Mouse (Mus musculus) testis, adult 2 months (tissue): ENCODE results near the gene Polr3h. TPM values are rescaled to one million over a fixed set of nuclear protein-coding genes. Genes with fewer than 3 reads are reported as not detected.

Experiments
- H3K27ac ChIP-seq: fragments of 200-500 bp; 2 replicates; pipeline ENCODE4 v1.5.1; 2012; ENCODE audit warnings: low read depth, low read length; ENCODE audit not compliant: control insufficient read depth, insufficient read depth
- H3K27me3 ChIP-seq: fragments of 200-500 bp; 2 replicates; pipeline ENCODE4 v1.6.1; 2012; ENCODE audit warnings: mild to moderate bottlenecking, low read length, moderate library complexity; ENCODE audit not compliant: control insufficient read depth, insufficient read depth
- H3K36me3 ChIP-seq: fragments of 200-500 bp; 2 replicates; pipeline ENCODE4 v1.6.1; 2012; ENCODE audit warnings: mild to moderate bottlenecking, low read length; ENCODE audit not compliant: control insufficient read depth, insufficient read depth
- H3K4me1 ChIP-seq: fragments of 200-500 bp; 2 replicates; pipeline ENCODE4 v1.6.1; 2012; ENCODE audit warnings: low read length; ENCODE audit not compliant: control insufficient read depth, insufficient read depth
- H3K4me3 ChIP-seq: fragments of 200-500 bp; 2 replicates; pipeline ENCODE4 v1.5.1; 2012; ENCODE audit warnings: low read depth, mild to moderate bottlenecking, low read length, moderate library complexity, mixed read lengths; ENCODE audit not compliant: control insufficient read depth
- CTCF ChIP-seq: fragments of 200-500 bp; IDR thresholded peaks from 2 replicates; pipeline ENCODE4 v1.5.1; 2012; ENCODE audit warnings: low read depth, mild to moderate bottlenecking, inconsistent platforms, low read length, moderate library complexity; ENCODE audit not compliant: control insufficient read depth, insufficient read depth, insufficient replicate concordance
- POLR2A ChIP-seq: fragments of 200-500 bp; IDR thresholded peaks from 2 replicates; pipeline ENCODE4 v1.6.1; 2012; ENCODE audit warnings: low read depth, mild to moderate bottlenecking, inconsistent platforms, low read length, moderate library complexity; ENCODE audit not compliant: control insufficient read depth
- polyA plus RNA-seq: library from polyadenylated mRNA; depleted of rRNA; stranded (reverse); fragments of >200 nt; gene quantifications from 2 replicates; pipeline ENCODE4 v1.2.3, GENCODE M21; 2012

Polr3h gene
- polyA plus RNA-seq, 1 experiment: 12.9 TPM

DNA sequence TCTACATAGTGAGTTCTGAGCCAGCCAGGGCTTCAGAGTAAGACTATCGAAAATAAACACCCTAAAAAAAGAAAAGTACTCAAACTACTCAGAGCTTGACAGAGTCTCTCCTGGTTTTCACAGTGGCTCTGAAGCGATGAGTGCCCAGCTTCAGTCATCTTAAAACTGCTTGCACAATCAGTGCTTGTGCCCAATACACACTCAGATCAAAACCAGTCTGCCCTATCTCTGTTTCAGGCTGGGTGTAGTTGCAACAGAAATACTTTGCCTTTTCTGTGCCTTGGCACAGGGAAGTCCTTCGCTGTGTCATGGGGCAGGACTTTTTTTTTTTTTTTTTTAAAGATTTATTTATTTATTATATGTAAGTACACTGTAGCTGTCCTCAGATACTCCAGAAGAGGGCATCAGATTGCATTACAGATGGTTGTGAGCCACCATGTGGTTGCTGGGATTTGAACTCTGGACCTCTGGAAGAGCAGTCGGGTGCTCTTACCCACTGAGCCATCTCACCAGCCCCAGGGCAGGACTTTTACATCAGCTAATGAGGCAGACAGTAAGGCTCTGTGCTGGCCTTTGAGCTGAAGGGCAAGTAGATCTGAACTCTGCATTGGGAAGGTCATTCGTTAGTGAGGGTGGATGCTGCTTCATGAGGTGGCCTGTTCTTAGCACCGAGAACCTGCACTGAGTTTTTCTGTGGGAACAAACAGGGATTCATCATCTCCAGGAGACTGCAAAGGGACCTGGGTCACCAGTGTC, 39.1 kb downstream of the Polr3h start:
- no peaks in the 10 kb centered on the region; the same call in 1 of the 2 replicates for H3K36me3 ChIP-seq
- TF ChIP-seq CTCF (no peak), POLR2A (no peak)
- H3K4me3 ChIP-seq: no peak overlapping the region
- no peaks in the 10 kb centered on the region for H3K4me1 ChIP-seq
- no peaks in the 10 kb centered on the region for H3K27me3 ChIP-seq
- no peak overlapping the region for H3K27ac ChIP-seq

DNA sequence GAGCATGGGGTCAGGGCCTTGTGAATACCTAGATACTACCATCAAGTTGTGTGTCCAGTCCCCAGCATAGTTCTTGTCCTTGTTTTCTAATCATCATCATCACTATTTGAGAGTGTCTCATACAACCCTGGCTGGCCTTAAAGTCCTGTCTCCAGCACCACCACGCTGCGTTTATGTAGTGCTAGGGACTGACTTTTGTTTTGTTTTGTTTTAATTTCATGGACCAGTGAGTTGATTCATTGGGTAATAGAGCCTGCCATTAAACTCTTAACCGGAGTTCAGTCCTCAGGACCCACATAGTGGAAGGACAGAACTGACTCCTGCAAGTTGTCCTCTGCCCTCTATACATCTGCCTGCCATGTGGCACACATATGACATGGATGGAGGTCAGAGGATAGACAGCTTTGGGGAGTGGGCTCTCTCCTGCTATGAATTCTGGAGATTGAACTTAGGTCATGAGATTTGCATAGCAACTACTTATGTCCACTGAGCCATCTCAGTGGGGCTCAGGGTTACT, 40.6 kb downstream of the Polr3h start:
- no peaks in the 10 kb centered on the region for H3K36me3 ChIP-seq
- no peaks in the 10 kb centered on the region for H3K27me3 ChIP-seq
- TF ChIP-seq POLR2A (no peak), CTCF (no peak)

DNA sequence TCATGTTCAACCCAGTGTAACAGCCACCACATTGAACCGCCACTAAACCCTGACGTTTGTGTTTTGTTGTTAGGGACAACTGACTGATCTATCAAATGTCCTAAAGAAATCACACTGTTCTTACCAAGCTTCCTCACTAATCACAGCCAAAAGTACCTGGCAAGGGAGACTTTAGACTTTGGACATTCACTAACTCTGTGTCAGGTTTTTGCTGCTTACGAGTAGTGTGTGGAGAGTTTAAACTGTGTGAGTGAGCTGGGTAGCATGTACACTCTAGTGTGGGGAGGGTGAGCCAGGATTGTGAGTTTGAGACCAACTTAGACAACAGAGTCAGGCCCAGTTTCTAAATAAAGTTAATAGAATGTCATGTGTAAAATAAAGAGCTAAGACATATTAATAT, 43.7 kb downstream of the Polr3h start:
- no peak overlapping the region for H3K27ac ChIP-seq
- TF ChIP-seq CTCF: no peak
- no peak for TF ChIP-seq POLR2A
- H3K4me1 ChIP-seq: peaks cover 4% of the 10 kb centered on the region; the same call in 1 of the 2 replicates
- H3K27me3 ChIP-seq: no peaks in the 10 kb centered on the region
- H3K36me3 ChIP-seq: no peaks in the 10 kb centered on the region
- H3K4me3 ChIP-seq: no peak overlapping the region

More for the DNA sequence above, 40.6 kb downstream of the Polr3h start:
- Histone ChIP-seq H3K27ac (no peak overlapping the region), H3K4me1 (peaks cover 3% of the 10 kb centered on the region; the same call in 1 of the 2 replicates), H3K4me3 (no peak overlapping the region)

DNA sequence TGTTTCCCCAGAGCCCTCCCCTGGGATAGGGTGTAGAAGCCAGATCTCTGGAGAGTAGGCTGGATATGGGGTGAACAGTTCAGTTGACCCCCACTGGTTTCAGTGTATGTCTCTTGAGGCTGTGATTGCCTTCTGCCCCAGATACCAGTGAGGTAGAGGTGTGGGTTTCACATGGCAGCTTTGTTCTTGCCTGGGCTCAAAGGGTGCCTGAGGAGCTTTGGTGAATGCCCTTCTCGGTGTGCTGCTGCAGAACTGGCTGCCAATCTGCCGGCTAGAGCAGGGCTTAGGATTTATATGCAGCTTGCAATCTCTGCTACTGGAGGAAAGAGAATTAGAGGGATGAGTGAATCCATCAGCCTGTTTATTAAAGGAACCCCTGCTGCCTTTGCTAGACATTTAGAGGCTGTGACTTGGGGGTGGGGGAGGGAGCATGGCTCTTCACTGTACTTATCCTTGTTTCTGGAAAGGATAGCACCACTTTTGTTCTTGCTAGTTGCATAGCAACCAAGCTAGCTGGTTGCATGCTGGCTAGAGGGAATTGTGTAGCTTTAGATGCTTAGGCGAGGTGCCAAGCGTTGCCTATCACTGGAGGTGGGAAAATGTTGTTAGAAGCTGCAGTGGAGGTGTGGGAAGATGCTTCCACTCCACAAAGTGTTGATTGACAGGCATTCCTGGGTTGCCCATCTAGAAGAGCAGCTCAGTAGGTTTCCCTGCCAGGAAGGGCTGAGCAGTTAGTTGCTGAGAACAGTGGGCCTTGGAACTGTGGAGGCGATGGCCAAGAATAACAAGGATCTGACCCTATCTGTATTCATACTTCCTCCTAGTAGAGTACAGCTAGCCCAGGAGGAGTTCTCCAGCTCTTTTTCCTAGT, 46.3 kb downstream of the Polr3h start:
- H3K4me1 ChIP-seq: peaks cover 4% of the 10 kb centered on the region; the same call in 1 of the 2 replicates

DNA sequence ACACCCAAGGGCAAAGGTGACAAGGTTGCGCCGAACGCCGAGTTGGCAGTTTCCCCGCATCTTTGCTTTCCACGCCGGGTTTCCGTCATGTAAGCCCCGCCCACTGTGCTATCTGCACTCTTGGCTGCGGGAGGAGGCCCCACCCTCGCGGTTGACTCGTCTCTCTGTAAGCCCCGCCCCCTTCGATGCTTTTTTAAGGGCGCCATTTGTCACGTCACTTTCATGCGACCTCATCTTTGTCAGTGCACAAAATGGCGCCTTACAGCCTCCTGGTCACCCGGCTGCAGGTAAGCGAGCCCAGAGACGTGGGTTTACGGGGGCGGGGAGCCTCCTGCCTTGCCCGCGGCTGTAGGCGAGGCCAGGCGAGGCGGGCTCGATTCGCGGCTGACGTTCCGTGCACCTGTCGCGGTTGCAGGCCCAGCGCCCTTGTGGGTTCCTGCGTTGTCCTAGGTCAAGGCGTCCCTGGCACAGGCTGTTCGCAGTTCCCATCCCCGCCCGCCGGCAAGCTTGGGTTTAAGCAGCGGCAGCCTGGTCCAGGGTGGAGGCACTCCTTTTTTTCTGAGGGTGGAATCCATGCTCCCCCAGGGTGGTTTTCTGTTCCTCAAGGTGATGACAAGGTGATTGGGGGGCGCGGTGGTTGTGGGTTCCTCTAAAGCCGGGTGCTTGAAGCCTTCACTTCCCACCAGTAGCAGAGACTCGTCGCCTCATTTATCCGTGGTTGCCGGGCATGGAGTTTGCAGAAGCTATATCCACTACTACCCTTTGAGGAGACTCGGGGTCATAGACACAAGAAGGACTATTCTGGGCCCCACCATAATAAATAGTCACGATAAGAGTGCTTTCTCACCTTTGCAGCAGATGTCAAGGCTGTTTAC, 53.5 kb downstream of the Polr3h start, which contains the start of gene Aco2:
Aco2 (plus strand) TSS at position 48 of the 875 bp plus-strand sequence.
- H3K27ac ChIP-seq: peak within 1 kb of the TSS; percentile 97
- H3K36me3 ChIP-seq: peaks cover 2% of the 10 kb centered on the region
- TF ChIP-seq POLR2A: peak; percentile 77
- no peak for TF ChIP-seq CTCF
- H3K4me1 ChIP-seq: peaks cover 5% of the 10 kb centered on the region; the same call in 1 of the 2 replicates
- peak within 1 kb of the TSS; percentile 99 for H3K4me3 ChIP-seq
- no peaks in the 10 kb centered on the region for H3K27me3 ChIP-seq

More for the DNA sequence above, 46.3 kb downstream of the Polr3h start:
- Histone ChIP-seq H3K27me3 (no peaks in the 10 kb centered on the region), H3K27ac (no peak overlapping the region), H3K36me3 (no peaks in the 10 kb centered on the region), H3K4me3 (no peak overlapping the region)
- TF ChIP-seq CTCF: no peak
- no peak for TF ChIP-seq POLR2A

DNA sequence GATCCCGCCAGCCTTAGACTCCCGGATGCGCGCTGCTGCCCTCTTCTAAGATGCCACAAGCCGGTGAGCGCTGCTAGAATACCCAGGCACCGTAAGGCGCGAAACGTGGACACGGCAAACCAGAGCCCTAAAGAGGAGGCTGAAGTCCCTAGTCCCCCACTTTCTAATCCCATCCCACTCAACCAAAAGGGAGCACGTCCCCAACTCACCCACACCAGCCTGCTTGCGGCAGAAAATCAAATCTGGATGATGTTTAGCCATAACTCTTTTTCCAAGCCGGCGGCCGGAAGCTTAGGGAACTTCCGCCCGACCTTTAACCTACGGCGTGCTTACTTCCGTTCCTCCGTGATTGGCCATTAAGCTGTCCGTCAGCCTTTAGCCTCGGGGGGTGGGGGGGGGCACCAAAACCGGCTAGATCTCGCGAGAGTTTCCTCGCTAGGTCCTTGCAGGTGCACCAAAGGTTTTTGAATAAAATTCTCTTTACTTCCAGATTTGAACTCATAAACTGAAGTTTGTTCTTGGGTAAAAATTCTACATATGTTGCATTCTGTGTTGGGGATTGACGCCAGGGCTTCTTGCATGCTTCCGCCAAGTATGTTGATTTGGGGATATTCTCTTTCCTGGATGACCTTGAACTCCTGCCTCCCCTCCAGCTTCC, 54.3 kb downstream of the Polr3h start, which contains the start of gene Phf5a:
Phf5a (minus strand) TSS at position 308 of the 658 bp plus-strand sequence.
- Histone ChIP-seq H3K36me3 (peaks cover 2% of the 10 kb centered on the region), H3K27me3 (no peaks in the 10 kb centered on the region), H3K27ac (peak within 1 kb of the TSS; percentile 97), H3K4me3 (peak within 1 kb of the TSS; percentile 99), H3K4me1 (peaks cover 5% of the 10 kb centered on the region; the same call in 1 of the 2 replicates)
- TF ChIP-seq CTCF (no peak), POLR2A (peak; percentile 13; the same call in 1 of the 2 replicates)

DNA sequence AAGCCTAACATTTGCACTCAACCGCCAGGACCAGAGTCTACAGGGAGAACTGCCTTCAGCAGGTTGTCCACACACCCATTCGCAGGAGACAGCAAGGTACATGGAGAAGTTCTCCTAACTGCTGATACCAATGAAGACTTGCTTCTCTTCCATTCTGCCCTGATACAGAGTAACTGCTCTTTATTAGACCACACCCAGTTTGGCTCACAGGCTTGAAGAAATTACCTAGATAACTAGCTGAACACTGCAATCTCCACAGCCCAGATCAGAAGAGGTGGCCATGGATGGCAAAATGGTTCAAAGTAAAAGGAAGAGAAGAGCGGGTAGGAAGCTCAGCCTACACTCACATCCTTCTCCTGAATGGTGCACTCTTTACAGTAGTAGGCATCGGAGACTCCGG, 56.1 kb downstream of the Polr3h start:
- no peaks in the 10 kb centered on the region for H3K27me3 ChIP-seq
- TF ChIP-seq CTCF (no peak), POLR2A (no peak)
- H3K4me3 ChIP-seq: no peak overlapping the region
- peaks cover 4% of the 10 kb centered on the region for H3K36me3 ChIP-seq
- H3K27ac ChIP-seq: no peak overlapping the region
- peaks cover 5% of the 10 kb centered on the region; the same call in 1 of the 2 replicates for H3K4me1 ChIP-seq
